Mouse (Mus musculus): ENCODE measurements around the gene Sh2d6. TPM values are rescaled to one million over a fixed set of nuclear protein-coding genes. Genes with fewer than 3 reads are reported as not detected.
A peak's percentile ranks its signal among the peaks of the same experiment; 100 is the strongest.

Sh2d6 gene
- polyA plus RNA-seq (2015; fragmentation: Nextera tagmentation; extraction: Ambion mirVana), result not detected in 2 replicates

- no peaks in the 10 kb centered on the region for H3K36me3 ChIP-seq (replicated peaks)
- H3K4me3 ChIP-seq (replicated peaks), result no peak within 1 kb of the TSS
- no peak within 1 kb of the TSS for H3K9ac ChIP-seq
- no peaks in the 10 kb centered on the region; the same call in 1 of the 2 replicates for H3K27me3 ChIP-seq
- no peak within 1 kb of the TSS for H3K4me2 ChIP-seq
- ATAC-seq (ENCODE audit: insufficient read depth), result no peak
- 64% methylated on average over 5 of the region's 5 CpGs for WGBS (ENCODE audit: insufficient replicate concordance)
- H3K4me1 ChIP-seq (replicated peaks), result no peaks in the 10 kb centered on the region
- no peak within 1 kb of the TSS for H3K27ac ChIP-seq (replicated peaks)
- H3K9me3 ChIP-seq (replicated peaks), result no peaks in the 10 kb centered on the region
These were observed at the start of gene Sh2d6 for GRCm38 (mm10) chr6:72521607-72522006. Gene Sh2d6, minus strand, starts transcription at chr6:72521707.

- H3K27me3 ChIP-seq, result no peaks in the 10 kb centered on the region
- 79% methylated on average over 10 of the region's 10 CpGs for whole genome bisulfite sequencing (ENCODE audit: insufficient replicate concordance)
- H3K4me1 ChIP-seq (replicated peaks), result peaks cover 1% of the 10 kb centered on the region
- no peaks in the 10 kb centered on the region for H3K9me3 ChIP-seq (replicated peaks)
- 0 out of 2 replicates have a peak, but pooled peaks cover 4% of the 10 kb centered on the region for H3K36me3 ChIP-seq (replicated peaks)
- H3K9ac ChIP-seq, result no peak overlapping the region
- no peak for ATAC-seq (ENCODE audit: insufficient read depth)
- H3K4me3 ChIP-seq (replicated peaks), result no peak overlapping the region
- H3K27ac ChIP-seq (replicated peaks), result no peak overlapping the region
- no peak overlapping the region for H3K4me2 ChIP-seq
These were observed 49.3 kb upstream of the Sh2d6 start for GRCm38 (mm10) chr6:72570644-72571397.

- no peak overlapping the region for H3K4me2 ChIP-seq
- no peak overlapping the region for H3K9ac ChIP-seq
- ATAC-seq (ENCODE audit: insufficient read depth), result no peak
- no peak overlapping the region for H3K27ac ChIP-seq (replicated peaks)
- H3K4me1 ChIP-seq (replicated peaks), result peaks cover 6% of the 10 kb centered on the region
- 82% methylated on average over 10 of the region's 10 CpGs for WGBS (ENCODE audit: insufficient replicate concordance)
- no peak overlapping the region for H3K4me3 ChIP-seq (replicated peaks)
- 0 out of 2 replicates have a peak, but pooled peaks cover 4% of the 10 kb centered on the region for H3K36me3 ChIP-seq (replicated peaks)
- no peaks in the 10 kb centered on the region for H3K27me3 ChIP-seq
- no peaks in the 10 kb centered on the region for H3K9me3 ChIP-seq (replicated peaks)
These were observed 47.2 kb upstream of the Sh2d6 start for GRCm38 (mm10) chr6:72568736-72569135.

GRCm38 (mm10) chr6:72567508-72567907 is 46.0 kb upstream of the Sh2d6 start:
- no peak overlapping the region for H3K4me3 ChIP-seq (replicated peaks)
- no peaks in the 10 kb centered on the region for H3K27me3 ChIP-seq
- ATAC-seq (ENCODE audit: insufficient read depth), result no peak
- WGBS (ENCODE audit: insufficient replicate concordance), result 70% methylated on average over 5 of the region's 5 CpGs
- no peak overlapping the region for H3K27ac ChIP-seq (replicated peaks)
- H3K4me2 ChIP-seq, result no peak overlapping the region
- H3K9ac ChIP-seq, result no peak overlapping the region
- peaks cover 6% of the 10 kb centered on the region for H3K4me1 ChIP-seq (replicated peaks)
- no peaks in the 10 kb centered on the region for H3K36me3 ChIP-seq (replicated peaks)
- no peaks in the 10 kb centered on the region for H3K9me3 ChIP-seq (replicated peaks)

- ATAC-seq (ENCODE audit: insufficient read depth), result no peak
- no peak overlapping the region for H3K27ac ChIP-seq (replicated peaks)
- WGBS (ENCODE audit: insufficient replicate concordance), result under 1% methylated on average over 4 of the region's 4 CpGs
- no peak overlapping the region for H3K4me3 ChIP-seq (replicated peaks)
- no peaks in the 10 kb centered on the region for H3K9me3 ChIP-seq (replicated peaks)
- no peak overlapping the region for H3K4me2 ChIP-seq
- H3K27me3 ChIP-seq, result no peaks in the 10 kb centered on the region
- H3K4me1 ChIP-seq (replicated peaks), result peaks cover 6% of the 10 kb centered on the region
- no peak overlapping the region for H3K9ac ChIP-seq
- H3K36me3 ChIP-seq (replicated peaks), result no peaks in the 10 kb centered on the region
These were observed 44.5 kb upstream of the Sh2d6 start for GRCm38 (mm10) chr6:72566044-72566443.

GRCm38 (mm10) chr6:72565506-72565905 is 44.0 kb upstream of the Sh2d6 start:
- WGBS (ENCODE audit: insufficient replicate concordance), result 65% methylated on average over 7 of the region's 7 CpGs

GRCm38 (mm10) chr6:72562894-72563293 is 41.4 kb upstream of the Sh2d6 start:
- H3K9ac ChIP-seq, result no peak overlapping the region
- H3K4me2 ChIP-seq, result no peak overlapping the region
- H3K4me1 ChIP-seq (replicated peaks), result peaks cover 6% of the 10 kb centered on the region
- WGBS (ENCODE audit: insufficient replicate concordance), result 74% methylated on average over 5 of the region's 5 CpGs
- H3K36me3 ChIP-seq (replicated peaks), result no peaks in the 10 kb centered on the region
- no peak overlapping the region for H3K27ac ChIP-seq (replicated peaks)
- H3K27me3 ChIP-seq, result no peaks in the 10 kb centered on the region
- H3K9me3 ChIP-seq (replicated peaks), result no peaks in the 10 kb centered on the region
- no peak overlapping the region for H3K4me3 ChIP-seq (replicated peaks)
- ATAC-seq (ENCODE audit: insufficient read depth), result no peak

More at GRCm38 (mm10) chr6:72565506-72565905, 44.0 kb upstream of the Sh2d6 start:
- no peak overlapping the region for H3K27ac ChIP-seq (replicated peaks)
- peaks cover 6% of the 10 kb centered on the region for H3K4me1 ChIP-seq (replicated peaks)
- H3K27me3 ChIP-seq, result no peaks in the 10 kb centered on the region
- no peak overlapping the region for H3K4me3 ChIP-seq (replicated peaks)
- H3K4me2 ChIP-seq, result no peak overlapping the region
- ATAC-seq (ENCODE audit: insufficient read depth), result no peak
- no peak overlapping the region for H3K9ac ChIP-seq
- no peaks in the 10 kb centered on the region for H3K36me3 ChIP-seq (replicated peaks)
- H3K9me3 ChIP-seq (replicated peaks), result no peaks in the 10 kb centered on the region

GRCm38 (mm10) chr6:72562486-72562885 is 41.0 kb upstream of the Sh2d6 start:
- Histone ChIP-seq H3K27me3 (no peaks in the 10 kb centered on the region), H3K36me3 (replicated peaks) (no peaks in the 10 kb centered on the region), H3K4me2 (no peak overlapping the region), H3K9ac (no peak overlapping the region), H3K4me1 (replicated peaks) (peaks cover 6% of the 10 kb centered on the region), H3K27ac (replicated peaks) (no peak overlapping the region), H3K9me3 (replicated peaks) (no peaks in the 10 kb centered on the region), H3K4me3 (replicated peaks) (no peak overlapping the region)
- 60% methylated on average over 6 of the region's 6 CpGs for WGBS (ENCODE audit: insufficient replicate concordance)
- ATAC-seq (ENCODE audit: insufficient read depth), result no peak

GRCm38 (mm10) chr6:72560801-72561200 is 39.3 kb upstream of the Sh2d6 start:
- ATAC-seq (ENCODE audit: insufficient read depth), result no peak
- H3K27ac ChIP-seq (replicated peaks), result no peak overlapping the region
- H3K4me2 ChIP-seq, result no peak overlapping the region
- peaks cover 5% of the 10 kb centered on the region for H3K4me1 ChIP-seq (replicated peaks)
- no peak overlapping the region for H3K9ac ChIP-seq
- no peaks in the 10 kb centered on the region for H3K9me3 ChIP-seq (replicated peaks)
- WGBS (ENCODE audit: insufficient replicate concordance), result 73% methylated on average over 8 of the region's 8 CpGs
- no peaks in the 10 kb centered on the region for H3K27me3 ChIP-seq
- H3K36me3 ChIP-seq (replicated peaks), result no peaks in the 10 kb centered on the region
- no peak overlapping the region for H3K4me3 ChIP-seq (replicated peaks)

- ATAC-seq (ENCODE audit: insufficient read depth), result no peak
These were observed 31.5 kb upstream of the Sh2d6 start for GRCm38 (mm10) chr6:72553079-72553412.

GRCm38 (mm10) chr6:72552171-72553078 is 30.9 kb upstream of the Sh2d6 start:
- peak; percentile 67 for ATAC-seq (ENCODE audit: insufficient read depth)
- peak overlapping the region; percentile 51 for H3K4me3 ChIP-seq (replicated peaks)
- H3K36me3 ChIP-seq (replicated peaks), result no peaks in the 10 kb centered on the region
- H3K9ac ChIP-seq, result peak overlapping the region; percentile 37; the same call in 1 of the 2 replicates
- no peaks in the 10 kb centered on the region for H3K27me3 ChIP-seq
- H3K9me3 ChIP-seq (replicated peaks), result no peaks in the 10 kb centered on the region
- H3K27ac ChIP-seq (replicated peaks), result peak overlapping the region; percentile 61
- H3K4me2 ChIP-seq, result peak overlapping the region; percentile 80
- WGBS (ENCODE audit: insufficient replicate concordance), result 14% methylated on average over 27 of the region's 27 CpGs
- H3K4me1 ChIP-seq (replicated peaks), result peaks cover 40% of the 10 kb centered on the region

More at GRCm38 (mm10) chr6:72553079-72553412, 31.5 kb upstream of the Sh2d6 start:
- peak overlapping the region; percentile 80 for H3K4me2 ChIP-seq
- 17% methylated on average over 8 of the region's 8 CpGs for WGBS (ENCODE audit: insufficient replicate concordance)
- no peaks in the 10 kb centered on the region for H3K27me3 ChIP-seq
- peak overlapping the region; percentile 37; the same call in 1 of the 2 replicates for H3K9ac ChIP-seq
- no peaks in the 10 kb centered on the region for H3K36me3 ChIP-seq (replicated peaks)
- H3K4me3 ChIP-seq (replicated peaks), result peak overlapping the region; percentile 51
- peak overlapping the region; percentile 61 for H3K27ac ChIP-seq (replicated peaks)
- H3K9me3 ChIP-seq (replicated peaks), result no peaks in the 10 kb centered on the region
- peaks cover 40% of the 10 kb centered on the region for H3K4me1 ChIP-seq (replicated peaks)
